Mouse (Mus musculus) CH12.LX (cell line): ENCODE results near the gene Cpne5. TPM values are rescaled to one million over a fixed set of nuclear protein-coding genes. Genes with fewer than 3 reads are reported as not detected.

Experiments used
- DNase-seq: peaks from one replicate; pipeline ENCODE4 v3.0.0-alpha.2; 2013; ENCODE audit errors: extremely low read depth
- H3K27ac ChIP-seq: 2 replicates; pipeline ENCODE4 v1.5.1; 2012; ENCODE audit warnings: low read depth, mild to moderate bottlenecking, control low read depth, moderate library complexity; ENCODE audit not compliant: insufficient read depth
- H3K27me3 ChIP-seq: replicated peaks from 2 replicates; pipeline ENCODE3; 2012; ENCODE audit warnings: inconsistent platforms
- H3K36me3 ChIP-seq, 2 experiments: replicated peaks in 1 of 2; 2 replicates each; pipeline versions ENCODE3 to v1.6.1; 2012; ENCODE audit warnings: inconsistent platforms in 1 of 2, low read length in 1 of 2, mild to moderate bottlenecking in 1 of 2, mixed read lengths in 1 of 2, moderate library complexity in 1 of 2; ENCODE audit not compliant: control insufficient read depth in 1 of 2, insufficient read depth in 1 of 2
- H3K4me1 ChIP-seq, 2 experiments: 2 replicates each; pipeline ENCODE4 v1.6.1; 2012; ENCODE audit warnings: inconsistent platforms in 1 of 2, moderate library complexity in 1 of 2; ENCODE audit not compliant: insufficient read depth in 2 of 2, control insufficient read depth in 1 of 2
- H3K4me2 ChIP-seq: 2 replicates; pipeline ENCODE4 v1.6.1; 2012; ENCODE audit warnings: low read depth, mild to moderate bottlenecking, control low read depth; ENCODE audit not compliant: poor library complexity, insufficient read depth, severe bottlenecking
- H3K4me3 ChIP-seq, 3 experiments: fragments of 150-350 bp in 1 of 3; sonication (generic) in 1 of 3; replicated peaks in 1 of 3; 2 replicates each; pipeline versions ENCODE3 to v1.5.1; 2011 to 2012; ENCODE audit warnings: low read depth in 2 of 3, low read length in 2 of 3, mild to moderate bottlenecking in 2 of 3, moderate library complexity in 2 of 3, control low read depth in 1 of 3, improper control_type of control experiment in 1 of 3, inconsistent platforms in 1 of 3, mixed read lengths in 1 of 3; ENCODE audit not compliant: poor library complexity in 1 of 3
- H3K79me2 ChIP-seq: replicated peaks from 2 replicates; pipeline ENCODE4 v1.6.1; 2012; ENCODE audit warnings: mild to moderate bottlenecking, moderate library complexity; ENCODE audit not compliant: control insufficient read depth, poor library complexity, insufficient read depth, severe bottlenecking; ENCODE audit errors: extremely low read depth
- H3K9ac ChIP-seq: 2 replicates; pipeline ENCODE4 v1.6.1; 2012; ENCODE audit warnings: low read depth, mild to moderate bottlenecking, control low read depth, moderate library complexity; ENCODE audit not compliant: insufficient read depth
- H3K9me3 ChIP-seq: replicated peaks from 2 replicates; pipeline ENCODE3; 2012; ENCODE audit warnings: low read length, inconsistent platforms, mixed read lengths
- CHD1 ChIP-seq: IDR thresholded peaks from 2 replicates; pipeline ENCODE4 v1.6.1; 2012; ENCODE audit warnings: low read depth, low read length, improper control_type of control experiment, inconsistent platforms
- E2F4 ChIP-seq: IDR thresholded peaks from 2 replicates; pipeline ENCODE4 v1.6.1; 2011; ENCODE audit warnings: low read depth, low read length, improper control_type of control experiment; ENCODE audit not compliant: insufficient replicate concordance
- ELF1 ChIP-seq: IDR thresholded peaks from 2 replicates; pipeline ENCODE4 v1.6.1; 2014; ENCODE audit warnings: low read depth, mild to moderate bottlenecking, inconsistent platforms, low read length, improper control_type of control experiment
- EP300 ChIP-seq: IDR thresholded peaks from 2 replicates; pipeline ENCODE4 v1.6.1; 2011; ENCODE audit warnings: low read length, improper control_type of control experiment
- ETS1 ChIP-seq: conservative IDR thresholded peaks from 2 replicates; pipeline ENCODE4 v1.6.1; 2012; ENCODE audit warnings: low read depth, mild to moderate bottlenecking, inconsistent platforms, low read length, improper control_type of control experiment, moderate library complexity
- GABPA ChIP-seq: IDR thresholded peaks from 2 replicates; pipeline ENCODE4 v1.6.1; 2012; ENCODE audit warnings: low read depth, low read length, improper control_type of control experiment, inconsistent platforms; ENCODE audit not compliant: insufficient replicate concordance
- HCFC1 ChIP-seq: IDR thresholded peaks from 2 replicates; pipeline ENCODE4 v1.6.1; 2012; ENCODE audit warnings: low read depth, mild to moderate bottlenecking, inconsistent platforms, low read length, improper control_type of control experiment
- IRF4 ChIP-seq: IDR thresholded peaks from 2 replicates; pipeline ENCODE4 v1.6.1; 2014; ENCODE audit warnings: low read depth, mild to moderate bottlenecking, inconsistent platforms, low read length, improper control_type of control experiment
- JUN ChIP-seq: IDR thresholded peaks from 2 replicates; pipeline ENCODE4 v1.6.1; 2011; ENCODE audit warnings: low read depth, mild to moderate bottlenecking, low read length, improper control_type of control experiment, moderate library complexity; ENCODE audit not compliant: insufficient read depth
- JUND ChIP-seq: conservative IDR thresholded peaks from 2 replicates; pipeline ENCODE4 v1.6.1; 2011; ENCODE audit warnings: low read depth, low read length, improper control_type of control experiment
- KAT2A ChIP-seq: IDR thresholded peaks from 2 replicates; pipeline ENCODE4 v1.6.1; 2012; ENCODE audit warnings: low read length, improper control_type of control experiment, inconsistent platforms; ENCODE audit not compliant: insufficient replicate concordance
- MAFK ChIP-seq: IDR thresholded peaks from 2 replicates; pipeline ENCODE4 v1.6.1; 2011; ENCODE audit warnings: low read length, improper control_type of control experiment; ENCODE audit not compliant: insufficient replicate concordance
- MAX ChIP-seq: IDR thresholded peaks from 2 replicates; pipeline ENCODE4 v1.6.1; 2011; ENCODE audit warnings: low read length, improper control_type of control experiment
- MAZ ChIP-seq: IDR thresholded peaks from 2 replicates; pipeline ENCODE4 v1.6.1; 2012; ENCODE audit warnings: low read depth, mild to moderate bottlenecking, inconsistent platforms, low read length, improper control_type of control experiment, moderate library complexity
- MEF2A ChIP-seq: IDR thresholded peaks from 2 replicates; pipeline ENCODE4 v1.6.1; 2014; ENCODE audit warnings: low read depth, mild to moderate bottlenecking, inconsistent platforms, low read length, improper control_type of control experiment, borderline replicate concordance
- MYC ChIP-seq: IDR thresholded peaks from 2 replicates; pipeline ENCODE4 v1.6.1; 2011; ENCODE audit warnings: low read depth, mild to moderate bottlenecking, improper control_type of control experiment, low read length
- NELFE ChIP-seq: IDR thresholded peaks from 2 replicates; pipeline ENCODE4 v1.6.1; 2011; ENCODE audit warnings: low read depth, low read length, improper control_type of control experiment
- NRF1 ChIP-seq: IDR thresholded peaks from 2 replicates; pipeline ENCODE4 v1.6.1; 2014; ENCODE audit warnings: low read depth, mild to moderate bottlenecking, inconsistent platforms, low read length, improper control_type of control experiment, moderate library complexity
- POLR2A ChIP-seq: IDR thresholded peaks from 2 replicates; pipeline ENCODE4 v1.6.1; 2011; ENCODE audit warnings: low read depth, mild to moderate bottlenecking, improper control_type of control experiment, low read length
- POLR2AphosphoS2 ChIP-seq: IDR thresholded peaks from 2 replicates; pipeline ENCODE4 v1.6.1; 2011; ENCODE audit warnings: low read depth, low read length, improper control_type of control experiment
- RAD21 ChIP-seq: IDR thresholded peaks from 2 replicates; pipeline ENCODE4 v1.6.1; 2011; ENCODE audit warnings: low read depth, mild to moderate bottlenecking, low read length, improper control_type of control experiment, moderate library complexity
- RCOR1 ChIP-seq: conservative IDR thresholded peaks from 2 replicates; pipeline ENCODE4 v1.6.1; 2012; ENCODE audit warnings: low read depth, mild to moderate bottlenecking, inconsistent platforms, low read length, improper control_type of control experiment
- SIN3A ChIP-seq: IDR thresholded peaks from 2 replicates; pipeline ENCODE4 v1.6.1; 2012; ENCODE audit warnings: low read length, improper control_type of control experiment, inconsistent platforms
- SMC3 ChIP-seq: IDR thresholded peaks from 2 replicates; pipeline ENCODE4 v1.6.1; 2011; ENCODE audit warnings: low read depth, low read length, improper control_type of control experiment
- TCF12 ChIP-seq: IDR thresholded peaks from 2 replicates; pipeline ENCODE4 v1.6.1; 2014; ENCODE audit warnings: low read depth, mild to moderate bottlenecking, inconsistent platforms, low read length, improper control_type of control experiment
- USF2 ChIP-seq: conservative IDR thresholded peaks from 2 replicates; pipeline ENCODE4 v1.6.1; 2011; ENCODE audit warnings: low read depth, low read length, improper control_type of control experiment
- ZC3H11A ChIP-seq: IDR thresholded peaks from 2 replicates; pipeline ENCODE4 v1.6.1; 2012; ENCODE audit warnings: low read depth, mild to moderate bottlenecking, inconsistent platforms, low read length, improper control_type of control experiment
- ZKSCAN1 ChIP-seq: IDR thresholded peaks from 2 replicates; pipeline ENCODE4 v1.6.1; 2012; ENCODE audit warnings: low read depth, inconsistent platforms, low read length, improper control_type of control experiment, borderline replicate concordance
- ZMIZ1 ChIP-seq: IDR thresholded peaks from 2 replicates; pipeline ENCODE4 v1.6.1; 2012; ENCODE audit warnings: low read depth, mild to moderate bottlenecking, inconsistent platforms, low read length, improper control_type of control experiment
- dilution Hi-C: fragments of 300-500 bp; cut with MboI; formaldehyde crosslinking; loops from 2 replicates; pipeline ENCODE4 v1.14.3; 2020; ENCODE audit warnings: low sequenced_read_pairs; ENCODE audit not compliant: extremely low pct_unique_long_range_greater_than_20kb, extremely low pct_ligation_motif_present
- in situ Hi-C: fragments of 300-500 bp; cut with MboI; formaldehyde crosslinking; loops from 3 replicates; pipeline ENCODE4 v1.14.3; 2019; ENCODE audit warnings: low sequenced_read_pairs, low pct_ligation_motif_present, low pct_unique_long_range_greater_than_20kb, mixed read lengths
- polyA plus RNA-seq: library from polyadenylated mRNA; unstranded; fragments of >175 nt; gene quantifications from 2 replicates; pipeline ENCODE4 v1.2.1, GENCODE M21; 2012; ENCODE audit warnings: low read depth; ENCODE audit not compliant: insufficient read length
- total RNA-seq, 2 experiments: library from RNA; depleted of rRNA; stranded (reverse); fragments of 300-350 nt in 1 of 2; fragments of >200 nt in 1 of 2; gene quantifications; 2 replicates each; pipeline ENCODE4 v1.2.3; 2012 to 2014

The Cpne5 gene
- total and polyA plus RNA-seq, 3 experiments, result 0.68 to 1.9 (median 1.3) TPM

- H3K9me3 ChIP-seq, result no peaks in the 10 kb centered on the region
- peaks cover 7% of the 10 kb centered on the region for H3K27me3 ChIP-seq
- H3K9ac ChIP-seq, result no peak overlapping the region
- H3K4me2 ChIP-seq, result no peak overlapping the region
- in situ Hi-C loops (no loop called here), dilution Hi-C loops (no loop called here)
- peaks cover 33 to 51% of the 10 kb centered on the region in 2 experiments for H3K4me1 ChIP-seq
- H3K36me3 ChIP-seq, result no peaks in the 10 kb centered on the region
- TF ChIP-seq RCOR1, result no peak
- no peak for TF ChIP-seq ZMIZ1
- TF ChIP-seq NELFE, result no peak
- no peak for TF ChIP-seq USF2
- TF ChIP-seq EP300, result no peak
- TF ChIP-seq IRF4, result no peak
- TF ChIP-seq ZC3H11A, result no peak
- no peak for TF ChIP-seq SIN3A
- TF ChIP-seq CHD1, result no peak
- TF ChIP-seq ZKSCAN1, result no peak
- no peak for TF ChIP-seq JUND
- TF ChIP-seq JUN, result no peak
- no peak for TF ChIP-seq E2F4
- TF ChIP-seq NRF1, result no peak
- TF ChIP-seq MYC, result no peak
- no peak for TF ChIP-seq POLR2AphosphoS2
- no peak for TF ChIP-seq TCF12
- no peak for TF ChIP-seq SMC3
- no peak for TF ChIP-seq MEF2A
- TF ChIP-seq ELF1, result no peak
- no peak for DNase-seq
- no peak overlapping the region for H3K27ac ChIP-seq
- no peak overlapping the region for H3K4me3 ChIP-seq
- no peaks in the 10 kb centered on the region for H3K79me2 ChIP-seq
Measured at GRCm38 (mm10) chr17:29183162-29183561, 54.8 kb downstream of the Cpne5 start.

GRCm38 (mm10) chr17:29181751-29182150, 56.2 kb downstream of the Cpne5 start:
- no peak overlapping the region for H3K27ac ChIP-seq
- H3K79me2 ChIP-seq, result no peaks in the 10 kb centered on the region
- H3K27me3 ChIP-seq, result peaks cover 7% of the 10 kb centered on the region
- TF ChIP-seq MAFK (no peak), SMC3 (no peak), ETS1 (no peak), MAZ (no peak), POLR2A (no peak), SIN3A (no peak), MAX (no peak), ZC3H11A (no peak), KAT2A (no peak), RAD21 (no peak), HCFC1 (no peak), TCF12 (no peak), GABPA (no peak), E2F4 (no peak)
- DNase-seq, result no peak
- H3K36me3 ChIP-seq, result no peaks in the 10 kb centered on the region
- H3K9ac ChIP-seq, result no peak overlapping the region
- no peaks in the 10 kb centered on the region for H3K9me3 ChIP-seq
- no peak overlapping the region for H3K4me3 ChIP-seq
- dilution Hi-C loops, result no loop called here
- in situ Hi-C loops, result no loop called here
- peaks cover 38 to 59% of the 10 kb centered on the region in 2 experiments for H3K4me1 ChIP-seq
- no peak overlapping the region for H3K4me2 ChIP-seq
